Mouse (Mus musculus) fat pad, adult 2 months (tissue): ENCODE data around the gene E130218I03Rik.

Experiments
- DNase-seq: peaks from one replicate; pipeline ENCODE4 v3.0.0-alpha.2; 2011; ENCODE audit warnings: low read depth, low spot score; ENCODE audit errors: extremely low read depth

Gene E130218I03Rik

DNA sequence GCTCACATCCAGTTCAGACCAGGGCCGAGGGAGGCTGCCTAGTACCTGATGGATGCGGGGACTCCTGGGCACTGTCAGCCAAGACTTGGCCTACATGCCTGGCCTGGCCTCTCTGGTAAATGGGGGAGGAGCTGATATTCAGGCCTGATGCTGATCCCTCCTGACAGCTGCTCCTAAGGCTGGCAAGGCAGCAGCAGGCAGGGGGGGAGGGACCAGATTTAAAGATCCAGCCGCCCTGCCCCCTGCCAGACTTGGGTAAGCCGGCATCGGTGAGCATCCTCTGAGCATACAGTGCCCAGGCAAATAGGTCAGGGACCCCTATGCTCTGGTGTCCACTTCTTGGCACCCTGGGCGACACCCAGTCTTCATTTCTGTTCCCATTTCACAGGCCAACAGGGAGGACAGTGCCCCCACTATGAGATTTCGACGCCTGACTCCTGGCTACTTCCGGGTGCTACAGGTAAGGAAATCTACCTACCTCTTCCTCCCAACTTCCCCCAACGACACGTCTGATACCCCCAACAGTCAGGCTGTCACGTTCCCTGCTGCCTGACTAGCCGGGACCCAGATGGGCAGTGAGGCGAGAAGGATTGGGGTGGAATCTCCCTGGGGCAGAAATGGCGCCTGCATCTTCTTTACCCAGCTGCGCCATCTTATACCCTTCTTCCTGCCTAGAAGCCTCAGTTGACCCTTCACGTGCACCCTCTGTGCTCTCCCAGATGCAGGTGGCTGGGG lies at the start of gene E130218I03Rik:
Gene E130218I03Rik, plus strand, starts transcription at position 147 of the 735 bp plus-strand sequence.
- DNase-seq: no peak

DNA sequence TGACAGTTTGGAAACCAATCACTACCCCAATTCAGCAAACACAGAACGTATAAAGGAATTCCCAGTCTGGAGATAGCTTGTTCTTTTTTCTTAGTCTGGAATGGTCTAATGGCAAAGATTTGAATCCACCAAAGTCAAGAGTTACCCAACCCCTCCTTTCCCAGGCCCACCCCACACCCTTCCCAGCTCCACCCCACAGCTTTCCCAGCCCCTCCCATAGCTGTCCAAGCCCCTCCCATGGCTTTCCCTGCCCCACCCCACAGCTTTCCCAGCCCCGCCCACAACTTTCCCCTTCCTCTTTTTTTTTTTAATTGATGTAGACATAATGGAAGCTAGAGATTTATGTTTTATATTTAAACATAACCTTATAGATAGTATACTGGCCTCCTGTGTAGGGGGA lies 44.1 kb upstream of the E130218I03Rik start:
- no peak for DNase-seq

DNA sequence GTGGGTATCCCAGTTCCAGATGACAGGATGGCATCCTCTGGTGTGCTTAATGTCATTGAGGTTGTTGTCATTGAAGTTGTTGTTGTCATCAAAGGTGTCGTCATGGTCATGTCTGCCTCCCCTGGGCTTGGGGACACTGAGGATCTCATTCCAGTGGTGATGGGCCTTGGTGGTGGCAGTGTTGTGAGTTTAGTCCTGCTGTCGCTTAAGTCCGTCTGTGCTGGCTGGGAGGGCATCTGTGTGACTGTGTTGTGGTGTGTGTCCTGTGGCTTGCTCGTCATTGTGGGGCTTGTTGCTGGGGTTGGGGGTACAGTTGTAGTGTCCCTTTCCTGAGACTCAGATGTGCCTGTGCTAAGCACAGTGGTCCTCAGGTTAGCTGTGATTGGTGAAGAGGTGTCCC lies 40.6 kb upstream of the E130218I03Rik start, which contains the start of gene Gm7534:
Gene Gm7534, minus strand, starts transcription at position 101 of the 400 bp plus-strand sequence.
- DNase-seq: no peak

DNA sequence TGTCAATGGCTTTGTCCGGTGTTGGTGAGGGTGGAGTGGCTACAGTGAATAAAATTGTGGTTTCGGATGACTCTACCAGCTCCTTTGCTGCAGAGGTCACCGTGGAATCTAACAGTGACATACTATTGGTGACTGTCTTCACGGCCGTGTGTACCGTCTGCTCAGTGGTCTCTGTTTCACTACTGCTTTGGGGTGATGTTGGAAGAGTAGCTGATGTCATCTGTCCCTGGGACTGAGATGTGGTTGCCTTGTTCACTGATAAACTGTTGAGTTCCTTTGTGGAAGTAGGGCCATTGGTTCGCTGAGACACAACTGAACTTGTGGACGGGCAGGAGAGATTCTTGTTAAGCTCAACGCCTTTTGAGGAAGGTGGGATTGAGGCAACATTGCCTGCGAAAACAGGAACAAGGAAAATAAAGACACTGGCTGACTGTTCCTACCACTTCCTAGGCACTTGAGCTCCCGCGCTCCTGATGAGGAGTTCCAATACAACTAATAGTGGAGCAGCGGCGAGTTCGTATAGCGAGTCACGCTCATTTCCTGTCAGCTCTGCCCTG lies 40.0 kb upstream of the E130218I03Rik start:
- no peak for DNase-seq

DNA sequence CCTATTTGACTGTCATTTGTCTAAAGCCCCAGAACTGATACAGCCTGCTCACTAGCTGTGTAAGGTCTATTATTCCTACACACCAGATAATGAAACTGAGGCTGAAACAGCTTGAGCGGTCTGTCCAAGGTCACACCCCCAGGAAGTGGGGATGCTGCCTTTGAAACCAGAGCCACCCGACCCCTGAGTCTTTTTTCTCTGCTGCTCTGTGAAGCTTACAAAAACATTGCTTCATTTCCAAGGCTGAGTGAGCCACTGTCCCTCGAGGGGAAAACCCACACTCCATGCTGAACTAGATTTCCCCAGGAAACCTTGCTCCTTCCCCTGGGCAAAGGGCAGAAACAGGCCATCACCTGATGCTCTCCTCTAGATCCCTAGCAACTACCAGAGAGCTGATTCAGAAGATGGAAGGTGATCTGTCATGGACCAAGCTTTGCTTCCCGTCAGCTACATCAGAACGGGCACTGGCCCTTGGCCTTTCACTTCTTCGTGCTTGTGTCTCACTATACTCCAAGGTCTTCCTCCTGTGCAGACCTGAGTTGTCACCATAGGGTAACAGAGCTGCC lies 36.9 kb upstream of the E130218I03Rik start:
- no peak for DNase-seq

DNA sequence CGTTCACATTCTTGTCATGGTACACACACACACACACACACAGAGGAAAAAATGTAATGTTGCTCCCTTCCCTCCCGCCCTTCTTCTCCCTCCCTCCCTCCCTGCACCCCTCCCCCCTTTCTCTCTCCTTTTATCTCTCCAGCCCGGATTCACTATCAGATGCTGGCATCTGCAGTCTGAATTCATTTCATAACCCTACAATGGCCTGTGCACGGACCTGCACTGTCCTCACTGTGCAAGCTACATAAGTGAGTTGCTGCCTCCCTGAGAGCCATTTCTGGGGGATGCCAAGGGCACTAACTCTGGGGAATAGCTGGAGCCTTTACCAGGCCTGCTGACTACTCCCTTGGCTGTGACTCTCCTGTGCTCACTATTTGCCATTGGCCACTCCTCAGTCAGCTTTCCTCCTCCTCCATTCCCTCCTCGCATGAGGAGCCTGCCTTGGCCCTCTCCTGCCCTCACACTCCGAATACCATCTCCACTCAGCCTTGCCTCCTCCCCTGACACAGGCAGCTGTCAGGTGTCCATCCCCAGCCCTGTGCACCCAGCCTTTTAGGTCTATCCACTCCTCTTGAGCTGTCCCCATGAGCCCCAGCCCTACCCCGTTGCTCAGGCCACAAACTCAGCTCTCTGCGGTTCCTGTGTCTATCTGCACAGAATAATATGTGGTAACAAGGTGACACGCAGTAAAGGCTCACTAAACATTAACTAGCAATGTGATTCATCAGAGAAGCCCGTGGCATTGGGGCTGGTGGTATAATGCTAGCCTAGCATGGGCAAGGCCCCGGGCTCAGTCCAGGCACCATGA lies 20.5 kb upstream of the E130218I03Rik start:
- DNase-seq: no peak

DNA sequence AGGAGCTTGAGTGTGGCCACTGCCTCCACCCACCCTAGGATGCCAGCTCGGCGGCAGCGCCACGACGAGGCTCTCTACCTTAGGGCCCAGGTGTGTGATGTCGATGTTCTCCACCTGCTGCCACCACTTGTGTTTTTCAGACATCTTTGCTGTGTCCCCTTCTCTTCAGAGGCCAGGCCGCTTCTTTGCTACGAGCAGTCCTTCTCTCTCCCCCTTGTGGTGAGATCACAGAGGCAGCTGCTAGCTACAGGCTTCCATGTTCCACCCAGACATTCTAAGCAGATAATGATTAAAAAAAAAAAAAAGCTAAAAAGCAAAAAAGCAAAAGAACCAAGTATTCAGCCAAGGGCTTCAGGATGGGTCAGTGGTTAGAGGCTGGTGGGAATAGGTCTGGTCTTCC lies 16.3 kb upstream of the E130218I03Rik start, which contains the start of gene Catsper4:
Gene Catsper4, minus strand, starts transcription at position 190 of the 400 bp plus-strand sequence.
- DNase-seq: no peak

DNA sequence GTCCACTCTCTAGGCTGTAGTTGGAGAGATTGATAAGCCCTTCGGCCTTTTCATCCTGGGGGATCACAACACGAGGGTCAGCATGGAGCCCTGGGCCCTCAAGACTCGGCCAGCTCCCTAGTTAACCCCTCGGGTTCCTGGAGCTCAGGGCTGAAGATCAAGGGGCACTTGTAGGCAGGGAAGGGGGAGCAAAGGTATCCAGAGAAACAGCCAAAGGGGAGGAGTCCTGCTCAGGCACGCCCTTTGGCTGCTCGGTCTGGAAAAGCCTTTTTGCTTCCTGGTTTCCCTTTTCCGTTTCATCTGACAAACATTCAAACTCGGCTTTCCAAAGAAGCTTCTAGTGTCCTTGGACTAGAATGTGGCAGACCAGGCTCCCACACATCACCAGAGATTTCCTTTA lies 13.0 kb upstream of the E130218I03Rik start:
- DNase-seq: no peak

DNA sequence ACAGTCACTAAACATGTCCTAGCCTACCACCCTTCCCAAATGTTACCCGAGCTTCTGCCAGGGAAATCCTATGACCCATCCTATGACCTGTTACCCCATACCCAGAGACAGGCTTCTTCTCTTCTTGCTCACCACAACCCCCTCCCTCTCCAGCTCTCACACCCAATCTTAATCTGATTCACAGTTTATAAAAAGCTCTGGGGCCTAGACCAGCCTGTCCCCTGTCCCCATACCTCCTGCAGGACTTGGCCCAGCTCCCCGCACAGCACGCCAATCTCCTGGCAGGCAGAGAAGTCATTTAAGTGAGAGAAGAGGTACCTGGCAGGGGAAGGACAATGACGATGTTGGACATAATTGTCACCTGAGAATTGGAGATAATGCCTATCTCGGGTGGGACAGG lies 8.6 kb upstream of the E130218I03Rik start:
- DNase-seq: no peak

DNA sequence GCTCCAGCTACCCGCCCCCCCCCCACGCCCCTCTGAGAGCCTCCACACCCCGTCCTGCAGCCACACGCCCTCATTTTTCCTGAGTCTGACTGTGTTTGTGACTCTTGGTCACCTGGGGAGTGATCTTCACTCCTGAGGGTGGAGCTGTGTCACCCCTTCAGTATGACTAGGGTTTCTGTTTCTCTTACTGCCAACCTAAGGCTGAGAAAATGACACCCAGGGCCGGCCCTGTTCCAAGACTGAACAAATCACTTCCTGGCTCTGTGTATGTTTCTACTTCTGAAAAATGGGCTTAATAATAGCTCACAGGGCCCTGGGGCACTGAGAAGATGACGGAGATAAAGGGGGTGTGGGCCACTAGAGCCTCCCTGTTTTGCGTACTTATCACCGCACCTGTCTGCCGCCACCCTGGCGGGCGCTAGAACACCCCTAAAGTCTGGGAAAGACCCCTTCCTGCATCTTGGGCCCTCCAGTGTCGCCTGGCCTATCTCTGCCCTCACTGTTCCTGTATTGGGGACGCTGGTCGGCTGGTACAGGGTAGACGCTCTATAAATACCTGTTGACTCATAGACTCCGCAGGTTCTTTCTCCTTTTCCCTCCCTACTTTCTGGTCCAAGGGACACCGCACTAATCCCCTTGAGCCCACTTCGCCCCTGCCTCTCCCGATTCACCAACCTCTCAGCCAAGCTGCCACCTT lies 5.7 kb upstream of the E130218I03Rik start:
- DNase-seq: no peak

DNA sequence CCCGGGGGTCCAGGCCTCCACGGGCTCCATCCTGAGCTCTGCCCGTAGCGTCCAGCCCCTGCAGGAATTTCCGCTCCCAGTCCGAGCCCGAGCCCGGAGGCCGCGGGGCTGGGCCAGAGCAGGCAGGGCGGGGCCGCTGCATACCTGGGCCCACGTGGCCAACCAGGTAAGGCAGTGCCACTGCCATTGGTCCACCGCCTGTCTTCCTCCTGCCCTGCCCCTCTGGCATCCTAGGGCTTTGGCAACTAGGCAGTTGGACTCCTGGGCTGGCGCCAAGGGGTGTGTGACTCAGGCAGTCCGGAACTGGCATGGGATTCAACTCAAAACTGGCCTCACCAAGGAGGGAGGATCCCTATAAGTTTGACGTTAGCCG lies 5.2 kb upstream of the E130218I03Rik start, which contains the start of gene Cnksr1:
Gene Cnksr1, minus strand, starts transcription at position 121 of the 373 bp plus-strand sequence.
- peak; percentile 68 for DNase-seq

DNA sequence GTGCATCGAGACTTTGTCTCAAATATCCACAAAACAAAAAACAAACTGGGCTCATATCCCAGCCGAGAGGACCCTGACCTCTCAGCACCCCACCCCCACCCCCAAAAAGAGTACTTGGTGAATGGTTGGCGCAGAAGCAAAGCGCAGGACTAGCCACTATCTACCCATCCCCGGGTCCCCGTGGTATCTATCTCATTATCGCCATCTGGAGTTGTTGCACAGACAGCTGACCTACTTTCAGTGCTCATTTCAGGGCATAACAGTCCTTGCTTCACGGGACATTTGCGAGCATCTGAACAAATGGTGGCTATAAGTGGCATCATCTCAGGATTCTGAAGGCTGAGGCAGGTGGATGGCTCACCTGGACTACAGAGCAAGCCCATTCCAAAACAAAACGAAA lies 4.8 kb upstream of the E130218I03Rik start:
- DNase-seq: no peak

DNA sequence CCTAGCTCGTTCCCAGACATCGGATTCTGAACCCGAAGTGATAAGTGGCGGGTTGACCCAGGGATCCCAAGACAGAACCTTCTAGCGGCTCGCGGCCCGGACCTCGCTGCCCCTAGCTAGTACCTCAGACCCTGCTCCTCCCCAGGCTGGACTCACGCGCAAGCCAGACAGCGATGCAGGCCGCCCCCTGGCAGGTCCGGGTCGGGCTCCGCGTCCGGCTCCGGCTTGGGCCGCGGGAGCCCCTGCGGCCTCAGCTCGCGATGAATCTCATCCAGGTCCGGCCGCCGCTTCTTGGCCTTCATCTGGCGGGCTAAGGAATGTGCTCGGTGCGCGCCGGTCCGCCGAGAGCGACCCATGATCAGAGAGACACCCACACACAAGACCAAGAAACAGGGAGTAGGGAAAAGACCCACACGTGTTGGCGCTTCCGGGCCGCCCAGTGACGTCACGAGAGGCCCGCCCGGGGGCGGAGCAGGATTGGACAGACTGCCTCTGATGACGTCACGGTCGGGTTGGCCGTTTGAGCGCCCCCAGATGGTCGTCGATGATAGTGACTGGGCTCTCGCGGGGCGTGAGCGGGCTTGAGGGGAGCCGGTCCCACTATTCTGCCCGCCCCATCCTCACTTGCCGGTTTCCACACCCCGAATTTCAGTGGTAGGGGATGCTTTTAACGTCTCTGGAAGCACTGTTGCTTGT lies 1.8 kb downstream of the E130218I03Rik start, which contains the start of gene Zfp593:
Gene Zfp593, minus strand, starts transcription at position 445 of the 696 bp plus-strand sequence.
- DNase-seq: peak; percentile 25

DNA sequence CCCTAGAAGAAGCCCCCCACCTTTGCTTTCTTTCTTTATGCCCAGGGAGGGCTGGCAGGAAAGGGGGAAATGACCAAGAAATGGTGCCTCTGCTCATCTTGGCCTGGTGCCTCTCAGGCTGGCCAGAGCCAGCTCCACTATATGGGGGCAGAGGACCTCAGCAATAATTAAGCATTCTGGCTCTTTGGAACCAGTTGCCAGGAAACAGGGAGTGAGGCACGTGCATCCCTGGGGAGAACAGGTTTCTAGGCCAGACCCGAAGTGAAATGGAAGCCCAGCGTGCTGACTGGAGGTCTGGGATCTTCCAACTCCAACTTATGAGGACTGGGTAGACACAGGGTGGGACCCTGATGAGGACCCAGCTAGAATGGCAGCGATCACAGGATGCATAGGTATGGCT lies 2.8 kb downstream of the E130218I03Rik start:
- no peak for DNase-seq

DNA sequence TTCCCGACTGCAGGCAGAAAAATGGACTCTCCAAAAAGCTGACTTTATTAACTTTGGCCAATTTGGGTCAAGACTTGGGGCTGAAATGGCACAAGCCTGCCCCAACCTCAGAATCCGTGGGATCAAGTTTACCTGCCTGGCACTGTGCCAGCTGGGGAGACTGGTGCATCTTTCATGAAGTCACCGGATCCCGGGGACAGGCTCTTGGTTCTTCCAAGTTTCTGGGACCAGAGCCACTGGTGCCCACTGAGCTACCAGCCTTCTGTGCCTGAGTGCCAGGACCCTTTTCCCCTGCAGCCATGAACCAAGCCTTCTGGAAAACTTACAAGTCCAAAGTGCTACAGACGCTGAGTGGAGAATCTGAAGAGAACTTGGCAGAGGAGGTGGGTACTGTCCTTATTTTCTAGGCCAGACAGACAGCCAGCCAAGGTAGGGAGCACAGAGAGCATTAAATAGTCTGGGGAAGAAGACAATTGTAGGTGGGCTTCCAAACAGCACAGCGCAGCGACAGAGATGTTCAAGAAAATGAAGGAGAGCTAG lies 3.3 kb downstream of the E130218I03Rik start, which contains the start of gene Gm30191:
Gene Gm30191, plus strand, starts transcription at position 217 of the 540 bp plus-strand sequence.
- DNase-seq: no peak

DNA sequence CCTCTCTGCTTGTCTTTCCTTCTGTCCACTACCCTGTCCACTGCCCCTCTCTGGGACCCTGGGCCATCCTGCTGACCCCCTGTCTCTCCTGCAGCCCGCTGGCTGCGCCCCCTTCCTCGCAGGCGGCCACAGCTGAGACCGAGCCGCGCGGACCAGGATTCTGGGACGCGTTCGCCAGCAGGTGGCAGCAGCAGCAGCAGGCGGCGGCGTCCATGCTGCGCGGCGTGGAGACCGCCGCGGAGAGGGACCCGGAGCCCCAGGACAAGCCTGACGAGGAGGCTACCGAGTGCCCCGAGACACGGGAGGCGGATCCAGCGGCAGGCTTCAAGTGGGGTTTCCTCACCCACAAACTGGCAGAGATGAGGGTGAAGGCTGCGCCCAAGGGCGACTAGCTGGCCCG lies 6.2 kb downstream of the E130218I03Rik start:
- no peak for DNase-seq

DNA sequence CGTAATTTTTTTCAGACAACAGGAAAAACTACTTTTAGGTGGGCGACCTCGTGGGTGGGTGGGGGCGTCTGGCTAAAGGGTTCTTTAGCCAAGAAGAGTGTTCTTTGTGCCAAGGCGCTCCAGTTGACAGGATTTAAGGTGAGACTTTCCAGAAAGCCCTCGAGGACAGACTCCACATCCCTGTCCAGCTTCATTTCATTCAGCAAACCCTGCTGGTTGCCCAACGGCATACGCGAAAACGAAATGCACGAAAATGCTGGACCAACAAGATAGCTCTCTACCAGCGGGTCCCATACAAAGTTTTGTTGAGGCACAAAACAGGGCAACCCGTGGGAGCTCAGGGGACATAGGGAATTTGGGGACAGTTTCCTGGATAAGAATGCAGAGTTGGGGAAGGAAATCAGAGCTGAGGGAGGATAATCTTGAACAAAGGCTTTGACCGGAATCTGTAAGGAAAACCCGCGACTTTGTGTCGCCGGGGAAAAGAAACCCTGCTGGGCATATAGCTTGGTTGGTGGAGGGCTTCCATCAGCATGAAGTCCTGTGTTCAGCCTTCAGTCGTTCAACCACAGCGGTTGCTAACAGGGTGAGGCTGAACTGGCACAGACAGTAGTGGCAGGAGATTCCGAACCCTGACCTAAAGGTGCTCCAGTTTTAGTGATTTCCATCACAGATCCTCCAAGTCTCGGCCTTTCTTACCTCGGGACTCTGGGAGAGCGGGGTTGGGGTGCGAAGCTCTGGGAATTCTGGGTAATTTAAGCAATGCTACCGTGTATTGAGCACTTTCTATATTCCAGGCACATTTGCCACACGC lies 6.9 kb downstream of the E130218I03Rik start:
- no peak for DNase-seq

DNA sequence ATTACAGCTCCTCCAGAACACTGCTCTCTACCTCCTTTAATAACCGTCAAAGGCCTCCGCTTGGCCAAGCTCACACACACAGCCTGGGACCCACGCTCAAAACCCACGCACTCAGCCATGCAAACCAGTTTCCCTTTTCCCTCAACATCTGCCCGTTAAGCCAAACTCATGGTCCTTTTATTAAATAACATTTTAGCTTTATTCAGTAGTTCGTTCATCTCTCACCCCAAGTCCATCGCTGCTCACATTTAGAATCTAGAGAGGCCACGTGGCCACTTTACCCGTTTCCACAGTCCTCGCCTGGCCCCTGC lies 7.4 kb downstream of the E130218I03Rik start:
- DNase-seq: no peak
